Mouse (Mus musculus) lung, adult 2 months (tissue): ENCODE results near the gene Osgin1. TPM values are rescaled to one million over a fixed set of nuclear protein-coding genes. Genes with fewer than 3 reads are reported as not detected.

Source experiments
- DNase-seq: peaks from one replicate; pipeline ENCODE4 v3.0.0; 2022
- H3K4me1 ChIP-seq: fragments of 200-500 bp; 2 replicates; pipeline ENCODE4 v1.6.1; 2011; ENCODE audit warnings: low read length; ENCODE audit not compliant: control insufficient read depth, insufficient read depth
- H3K4me3 ChIP-seq: fragments of 200-500 bp; replicated peaks from 2 replicates; pipeline ENCODE3; 2011; ENCODE audit warnings: low read depth, mild to moderate bottlenecking, control low read depth, low read length; ENCODE audit errors: extremely low read depth
- CTCF ChIP-seq: fragments of 200-500 bp; IDR thresholded peaks from 2 replicates; pipeline ENCODE4 v1.5.1; 2011; ENCODE audit warnings: mild to moderate bottlenecking, low read length, control low read depth; ENCODE audit not compliant: insufficient read depth
- POLR2A ChIP-seq: fragments of 200-500 bp; IDR thresholded peaks from 2 replicates; pipeline ENCODE4 v1.6.1; 2011; ENCODE audit warnings: low read depth, mild to moderate bottlenecking, control low read depth, low read length, borderline replicate concordance; ENCODE audit errors: extremely low read depth
- WGBS: fragments of 180-500 bp; shearing (Covaris S2); methylation state at CpG from one replicate; pipeline ENCODE4 v1.1.7; 2018; 5-methylcytosine and 5-hydroxymethylcytosine counted together
- polyA plus RNA-seq: library from polyadenylated mRNA; depleted of rRNA; stranded (reverse); fragments of >200 nt; gene quantifications from 2 replicates; pipeline ENCODE4 v1.2.3, GENCODE M21; 2012; rRNA removed

Osgin1 gene
- polyA plus RNA-seq, 1 experiment, result 48.8 TPM

DNA sequence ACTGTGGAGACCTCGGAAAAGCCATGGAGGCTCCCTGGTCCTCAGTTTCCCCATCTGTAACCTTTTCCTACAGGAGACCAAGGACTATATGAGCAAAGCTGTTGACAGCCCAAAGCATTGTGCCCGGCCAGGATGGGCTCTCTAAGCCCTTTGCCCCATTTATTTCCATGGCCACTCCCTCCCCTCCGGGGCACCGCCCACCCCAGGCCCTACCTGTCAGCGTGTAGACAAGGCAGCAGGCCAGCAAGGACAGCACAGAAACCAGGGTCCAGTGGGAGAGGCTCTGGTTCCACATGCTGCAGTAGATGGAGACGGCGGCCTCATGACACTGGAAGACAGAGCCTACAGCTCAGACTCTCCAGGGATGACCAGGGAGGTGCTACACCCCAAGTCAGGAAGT, 53.2 kb downstream of the Osgin1 start:
- TF ChIP-seq CTCF (no peak), POLR2A (no peak)
- no peak for DNase-seq
- Histone ChIP-seq H3K4me3 (no peak overlapping the region), H3K4me1 (peaks cover 3% of the 10 kb centered on the region; the same call in 1 of the 2 replicates)
- 74% methylated on average over 7 of the region's 7 CpGs for WGBS

Other genes starting within 250 kb of the Osgin1 start
- 90.7 and 130 TPM in 2 replicates for gene Hsbp1, start 89.6 kb upstream of the Osgin1 start, polyA plus RNA-seq
- 26.9 and 32.0 TPM in 2 replicates for gene Mlycd, start 39.2 kb upstream of the Osgin1 start, polyA plus RNA-seq
- gene Necab2, start 12.6 kb downstream of the Osgin1 start, polyA plus RNA-seq, result 0.63 and 1.0 TPM in 2 replicates
- 0.14 TPM in 1 of 2 replicates, not detected in the other for gene Slc38a8, start 67.6 kb downstream of the Osgin1 start, polyA plus RNA-seq
- gene Mbtps1, start 124.6 kb downstream of the Osgin1 start, polyA plus RNA-seq, result 76.6 and 87.4 TPM in 2 replicates
- gene Hsdl1, start 141.1 kb downstream of the Osgin1 start, polyA plus RNA-seq, result 24.1 and 27.7 TPM in 2 replicates
- 5.0 and 5.3 TPM in 2 replicates for gene Dnaaf1, start 141.1 kb downstream of the Osgin1 start, polyA plus RNA-seq
- 17.6 and 19.5 TPM in 2 replicates for gene Taf1c, start 171.1 kb downstream of the Osgin1 start, polyA plus RNA-seq
- not detected in 2 replicates for gene Adad2, start 178.6 kb downstream of the Osgin1 start, polyA plus RNA-seq
- gene Kcng4, start 201.6 kb downstream of the Osgin1 start, polyA plus RNA-seq, result 0.17 and 0.51 TPM in 2 replicates
- 122 and 130 TPM in 2 replicates for gene Wfdc1, start 232.2 kb downstream of the Osgin1 start, polyA plus RNA-seq